Mouse (Mus musculus) liver, adult 2 months (tissue): ENCODE measurements at regions not wholly inside any gene's neighbourhood (a gene's known extent, or its start where the extent isn't known, plus 50 kb on each side); places are given as distances from the start of the nearest gene placed in this dataset.

Experiments
- DNase-seq: peaks from one replicate; pipeline ENCODE4 v3.0.0-alpha.2; 2011; ENCODE audit warnings: low read depth, low spot score; ENCODE audit errors: extremely low read depth
- H3K27ac ChIP-seq: fragments of 200-500 bp; replicated peaks from 2 replicates; pipeline ENCODE4 v1.5.1; 2012; ENCODE audit warnings: low read depth, mild to moderate bottlenecking, control low read depth, inconsistent platforms, low read length; ENCODE audit not compliant: insufficient read depth
- H3K27me3 ChIP-seq: fragments of 200-500 bp; 2 replicates; pipeline ENCODE4 v1.6.1; 2012; ENCODE audit warnings: mild to moderate bottlenecking, moderate library complexity, low read length, inconsistent platforms; ENCODE audit not compliant: control insufficient read depth, insufficient read depth
- H3K36me3 ChIP-seq: fragments of 200-500 bp; 2 replicates; pipeline ENCODE4 v1.6.1; 2012; ENCODE audit warnings: low read length, inconsistent platforms; ENCODE audit not compliant: control insufficient read depth, insufficient read depth
- H3K4me1 ChIP-seq: fragments of 200-500 bp; 2 replicates; pipeline ENCODE4 v1.6.1; 2011; ENCODE audit warnings: low read length; ENCODE audit not compliant: control insufficient read depth, insufficient read depth
- H3K4me3 ChIP-seq: fragments of 200-500 bp; 2 replicates; pipeline ENCODE4 v1.5.1; 2011; ENCODE audit warnings: low read depth, mild to moderate bottlenecking, control low read depth, low read length, moderate library complexity; ENCODE audit not compliant: insufficient read depth
- H3K79me2 ChIP-seq: fragments of 200-500 bp; 2 replicates; pipeline ENCODE4 v1.6.1; 2012; ENCODE audit warnings: inconsistent platforms, mild to moderate bottlenecking, low read length, moderate library complexity; ENCODE audit not compliant: control insufficient read depth, insufficient read depth
- H3K9ac ChIP-seq: fragments of 200-500 bp; 2 replicates; pipeline ENCODE4 v1.6.1; 2012; ENCODE audit warnings: low read depth, mild to moderate bottlenecking, control low read depth, inconsistent platforms, low read length
- CTCF ChIP-seq: fragments of 200-500 bp; IDR thresholded peaks from 2 replicates; pipeline ENCODE4 v1.5.1; 2011; ENCODE audit warnings: low read depth, low read length, control low read depth
- POLR2A ChIP-seq: fragments of 200-500 bp; IDR thresholded peaks from 2 replicates; pipeline ENCODE4 v1.6.1; 2011; ENCODE audit warnings: low read length, control low read depth; ENCODE audit not compliant: insufficient read depth; ENCODE audit errors: extremely low read depth
- WGBS: fragments of 180-500 bp; shearing (Covaris S2); methylation state at CpG from one replicate; pipeline ENCODE4 v1.1.7; 2018; 5-methylcytosine and 5-hydroxymethylcytosine counted together

- WGBS, result 52% methylated on average over 3 of the region's 3 CpGs
- TF ChIP-seq POLR2A (no peak), CTCF (no peak)
Observed at GRCm38 (mm10) chr2:40432821-40433490, 1206.7 kb upstream of the Ppp6c start.

DNA sequence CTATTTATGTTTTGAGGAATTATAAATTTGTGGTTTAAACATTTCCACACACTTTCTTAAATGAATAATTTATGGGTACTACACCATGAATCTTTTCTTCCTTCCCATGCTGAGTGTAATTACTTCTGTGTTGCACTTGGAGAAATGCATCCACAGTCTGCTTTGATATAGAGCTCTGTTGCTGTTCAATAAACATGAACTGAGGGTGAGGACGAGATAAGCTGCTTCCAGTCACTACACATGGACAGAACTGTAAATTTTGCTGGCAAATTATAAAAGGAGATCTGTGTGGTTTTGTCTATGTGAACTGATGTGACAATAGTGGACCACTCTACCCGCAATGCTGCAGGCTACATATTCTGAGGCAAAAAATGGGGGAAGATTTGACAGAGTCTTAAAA is 1205.1 kb upstream of the Ppp6c start:
- no peaks in the 10 kb centered on the region for H3K79me2 ChIP-seq
- TF ChIP-seq CTCF (no peak), POLR2A (no peak)
- DNase-seq, result no peak
- no peaks in the 10 kb centered on the region for H3K27me3 ChIP-seq
- H3K9ac ChIP-seq, result no peak overlapping the region
- WGBS, result 65% methylated on average over 2 of the region's 2 CpGs
- no peaks in the 10 kb centered on the region for H3K36me3 ChIP-seq
- H3K4me3 ChIP-seq, result no peak overlapping the region
- no peak overlapping the region for H3K27ac ChIP-seq
- H3K4me1 ChIP-seq, result no peaks in the 10 kb centered on the region; the same call in 1 of the 2 replicates

More at GRCm38 (mm10) chr2:40432821-40433490, 1206.7 kb upstream of the Ppp6c start:
- no peak overlapping the region for H3K9ac ChIP-seq
- no peak overlapping the region for H3K4me3 ChIP-seq
- H3K27ac ChIP-seq, result no peak overlapping the region
- no peaks in the 10 kb centered on the region; the same call in 1 of the 2 replicates for H3K4me1 ChIP-seq
- no peaks in the 10 kb centered on the region for H3K27me3 ChIP-seq
- H3K36me3 ChIP-seq, result no peaks in the 10 kb centered on the region
- peak; percentile 95 for DNase-seq
- H3K79me2 ChIP-seq, result no peaks in the 10 kb centered on the region

DNA sequence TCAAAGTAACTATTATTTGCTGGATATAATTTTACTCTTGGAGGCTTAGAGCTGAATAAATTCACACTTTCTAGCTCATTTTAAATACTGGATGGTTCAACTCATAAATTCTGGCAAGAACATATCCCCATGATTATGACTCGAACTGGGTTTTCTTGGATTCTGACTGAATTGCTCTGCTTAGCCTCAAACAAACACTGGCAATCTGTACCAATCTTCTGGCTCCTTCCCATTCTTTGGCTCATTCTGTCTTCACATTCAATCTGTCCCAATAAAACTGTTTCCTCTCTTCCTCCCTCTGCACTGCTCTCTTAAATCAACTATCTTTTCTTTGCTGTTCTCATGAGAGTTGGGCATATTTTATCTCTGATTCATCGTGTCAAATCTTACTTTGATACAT is 1176.2 kb upstream of the Ppp6c start:
- Histone ChIP-seq H3K27ac (no peak overlapping the region), H3K4me1 (no peaks in the 10 kb centered on the region), H3K9ac (no peak overlapping the region), H3K27me3 (no peaks in the 10 kb centered on the region), H3K79me2 (no peaks in the 10 kb centered on the region), H3K4me3 (no peak overlapping the region), H3K36me3 (no peaks in the 10 kb centered on the region)
- TF ChIP-seq CTCF (no peak), POLR2A (no peak)
- 80% methylated on average over 2 of the region's 2 CpGs for WGBS
- DNase-seq, result no peak
